Mouse (Mus musculus): Measurements from ENCODE around the gene Chrne. TPM values are rescaled to one million over a fixed set of nuclear protein-coding genes. Genes with fewer than 3 reads are reported as not detected.

Chrne gene
- polyA plus RNA-seq, 1 experiment from 2014 or later, result not detected

GRCm38 (mm10) chr11:70654198-70654922 is 35.3 kb upstream of the Chrne start, which contains the start of gene Pfn1:
Pfn1 (minus strand) TSS chr11:70654644.
- H3K27me3 ChIP-seq (ENCODE audit: control insufficient read depth, insufficient read depth, low read length), result no peaks in the 10 kb centered on the region
- peak; percentile 43; the same call in 1 of the 2 replicates for ATAC-seq (ENCODE audit: insufficient number of reproducible peaks, insufficient read depth, low FRiP score, low read depth)
- H3K36me3 ChIP-seq (ENCODE audit: control insufficient read depth, insufficient read depth, low read length), result peaks cover 31% of the 10 kb centered on the region
- H3K27ac ChIP-seq (ENCODE audit: low read length), result peak within 1 kb of the TSS; percentile 99
- H3K4me3 ChIP-seq (ENCODE audit: low read depth, low read length), result peak within 1 kb of the TSS; percentile 100
- H3K4me1 ChIP-seq (ENCODE audit: control insufficient read depth, insufficient read depth, low read length), result peaks cover 35% of the 10 kb centered on the region
- WGBS, result under 1% methylated on average over 57 of the region's 61 CpGs
- H3K9me3 ChIP-seq (ENCODE audit: control insufficient read depth, low read depth, low read length), result no peaks in the 10 kb centered on the region
- H3K9ac ChIP-seq (replicated peaks; ENCODE audit: low read depth, low read length), result peak within 1 kb of the TSS; percentile 98
- H3K4me2 ChIP-seq (replicated peaks; ENCODE audit: low read depth, low read length), result peak within 1 kb of the TSS; percentile 85

GRCm38 (mm10) chr11:70653345-70654197 is 34.6 kb upstream of the Chrne start:
- H3K27ac ChIP-seq (ENCODE audit: low read length), result peak overlapping the region; percentile 99
- ATAC-seq (ENCODE audit: insufficient number of reproducible peaks, insufficient read depth, low FRiP score, low read depth), result peak; percentile 29; the same call in 1 of the 2 replicates
- H3K4me3 ChIP-seq (ENCODE audit: low read depth, low read length), result peak overlapping the region; percentile 100
- WGBS, result under 1% methylated on average over 62 of the region's 63 CpGs
- H3K9me3 ChIP-seq (ENCODE audit: control insufficient read depth, low read depth, low read length), result no peaks in the 10 kb centered on the region
- H3K9ac ChIP-seq (replicated peaks; ENCODE audit: low read depth, low read length), result peak overlapping the region; percentile 98
- H3K36me3 ChIP-seq (ENCODE audit: control insufficient read depth, insufficient read depth, low read length), result peaks cover 37% of the 10 kb centered on the region
- H3K4me2 ChIP-seq (replicated peaks; ENCODE audit: low read depth, low read length), result peak overlapping the region; percentile 85
- no peaks in the 10 kb centered on the region for H3K27me3 ChIP-seq (ENCODE audit: control insufficient read depth, insufficient read depth, low read length)
- peaks cover 38% of the 10 kb centered on the region for H3K4me1 ChIP-seq (ENCODE audit: control insufficient read depth, insufficient read depth, low read length)

GRCm38 (mm10) chr11:70652884-70653344 is 33.9 kb upstream of the Chrne start:
- H3K9me3 ChIP-seq (ENCODE audit: control insufficient read depth, low read depth, low read length), result no peaks in the 10 kb centered on the region
- peak overlapping the region; percentile 85 for H3K4me2 ChIP-seq (replicated peaks; ENCODE audit: low read depth, low read length)
- H3K9ac ChIP-seq (replicated peaks; ENCODE audit: low read depth, low read length), result peak overlapping the region; percentile 98
- 43% methylated on average over 6 of the region's 6 CpGs for WGBS
- H3K27me3 ChIP-seq (ENCODE audit: control insufficient read depth, insufficient read depth, low read length), result no peaks in the 10 kb centered on the region
- peak overlapping the region; percentile 99 for H3K27ac ChIP-seq (ENCODE audit: low read length)
- H3K4me3 ChIP-seq (ENCODE audit: low read depth, low read length), result peak overlapping the region; percentile 100
- no peak for ATAC-seq (ENCODE audit: insufficient number of reproducible peaks, insufficient read depth, low FRiP score, low read depth)
- peaks cover 40% of the 10 kb centered on the region for H3K36me3 ChIP-seq (ENCODE audit: control insufficient read depth, insufficient read depth, low read length)
- peaks cover 42% of the 10 kb centered on the region for H3K4me1 ChIP-seq (ENCODE audit: control insufficient read depth, insufficient read depth, low read length)

- H3K27me3 ChIP-seq (ENCODE audit: control insufficient read depth, insufficient read depth, low read length), result no peaks in the 10 kb centered on the region
- peak overlapping the region; percentile 99; the same call in 1 of the 2 replicates for H3K27ac ChIP-seq (ENCODE audit: low read length)
- H3K9ac ChIP-seq (replicated peaks; ENCODE audit: low read depth, low read length), result peak overlapping the region; percentile 98; the same call in 1 of the 2 replicates
- ATAC-seq (ENCODE audit: insufficient number of reproducible peaks, insufficient read depth, low FRiP score, low read depth), result no peak
- WGBS, result 59% methylated on average over 12 of the region's 12 CpGs
- peak overlapping the region; percentile 100 for H3K4me3 ChIP-seq (ENCODE audit: low read depth, low read length)
- H3K4me2 ChIP-seq (replicated peaks; ENCODE audit: low read depth, low read length), result peak overlapping the region; percentile 85
- H3K36me3 ChIP-seq (ENCODE audit: control insufficient read depth, insufficient read depth, low read length), result peaks cover 40% of the 10 kb centered on the region
- no peaks in the 10 kb centered on the region for H3K9me3 ChIP-seq (ENCODE audit: control insufficient read depth, low read depth, low read length)
- peaks cover 41% of the 10 kb centered on the region for H3K4me1 ChIP-seq (ENCODE audit: control insufficient read depth, insufficient read depth, low read length)
Measured at GRCm38 (mm10) chr11:70652029-70652883, 33.2 kb upstream of the Chrne start.

- Histone ChIP-seq H3K27me3 (ENCODE audit: control insufficient read depth, insufficient read depth, low read length) (no peaks in the 10 kb centered on the region), H3K9me3 (ENCODE audit: control insufficient read depth, low read depth, low read length) (no peaks in the 10 kb centered on the region), H3K27ac (ENCODE audit: low read length) (no peak overlapping the region), H3K4me3 (ENCODE audit: low read depth, low read length) (peak overlapping the region; percentile 100; the same call in 1 of the 2 replicates), H3K36me3 (ENCODE audit: control insufficient read depth, insufficient read depth, low read length) (peaks cover 40% of the 10 kb centered on the region), H3K4me2 (replicated peaks; ENCODE audit: low read depth, low read length) (peak overlapping the region; percentile 85; the same call in 1 of the 2 replicates), H3K9ac (replicated peaks; ENCODE audit: low read depth, low read length) (no peak overlapping the region), H3K4me1 (ENCODE audit: control insufficient read depth, insufficient read depth, low read length) (peaks cover 32% of the 10 kb centered on the region)
- 60% methylated on average over 2 of the region's 2 CpGs for WGBS
- ATAC-seq (ENCODE audit: insufficient number of reproducible peaks, insufficient read depth, low FRiP score, low read depth), result no peak
Measured at GRCm38 (mm10) chr11:70651391-70651790, 32.4 kb upstream of the Chrne start.

- no peaks in the 10 kb centered on the region for H3K9me3 ChIP-seq (ENCODE audit: control insufficient read depth, low read depth, low read length)
- peak overlapping the region; percentile 63 for H3K27ac ChIP-seq (ENCODE audit: low read length)
- H3K9ac ChIP-seq (replicated peaks; ENCODE audit: low read depth, low read length), result no peak overlapping the region
- 70% methylated on average over 12 of the region's 12 CpGs for WGBS
- no peak for ATAC-seq (ENCODE audit: insufficient number of reproducible peaks, insufficient read depth, low FRiP score, low read depth)
- peaks cover 35% of the 10 kb centered on the region for H3K4me1 ChIP-seq (ENCODE audit: control insufficient read depth, insufficient read depth, low read length)
- peak overlapping the region; percentile 100; the same call in 1 of the 2 replicates for H3K4me3 ChIP-seq (ENCODE audit: low read depth, low read length)
- peak overlapping the region; percentile 85; the same call in 1 of the 2 replicates for H3K4me2 ChIP-seq (replicated peaks; ENCODE audit: low read depth, low read length)
- H3K36me3 ChIP-seq (ENCODE audit: control insufficient read depth, insufficient read depth, low read length), result peaks cover 41% of the 10 kb centered on the region
- H3K27me3 ChIP-seq (ENCODE audit: control insufficient read depth, insufficient read depth, low read length), result no peaks in the 10 kb centered on the region
Measured at GRCm38 (mm10) chr11:70650322-70651175, 31.5 kb upstream of the Chrne start.

GRCm38 (mm10) chr11:70649185-70649734 is 30.2 kb upstream of the Chrne start:
- Histone ChIP-seq H3K4me3 (ENCODE audit: low read depth, low read length) (no peak overlapping the region; the same call in 1 of the 2 replicates), H3K27me3 (ENCODE audit: control insufficient read depth, insufficient read depth, low read length) (no peaks in the 10 kb centered on the region), H3K4me2 (replicated peaks; ENCODE audit: low read depth, low read length) (no peak overlapping the region), H3K27ac (ENCODE audit: low read length) (peak overlapping the region; percentile 45; the same call in 1 of the 2 replicates), H3K36me3 (ENCODE audit: control insufficient read depth, insufficient read depth, low read length) (peaks cover 51% of the 10 kb centered on the region), H3K9ac (replicated peaks; ENCODE audit: low read depth, low read length) (no peak overlapping the region), H3K9me3 (ENCODE audit: control insufficient read depth, low read depth, low read length) (no peaks in the 10 kb centered on the region), H3K4me1 (ENCODE audit: control insufficient read depth, insufficient read depth, low read length) (peaks cover 38% of the 10 kb centered on the region)
- ATAC-seq (ENCODE audit: insufficient number of reproducible peaks, insufficient read depth, low FRiP score, low read depth), result no peak
- 83% methylated on average over 8 of the region's 8 CpGs for WGBS

Data from stomach, embryonic 14.5 days (tissue).